Mouse (Mus musculus): Measurements from ENCODE around the gene Cdk14. TPM values are rescaled to one million over a fixed set of nuclear protein-coding genes. Genes with fewer than 3 reads are reported as not detected.

Cdk14 gene
- total and polyA plus RNA-seq, 2 experiments from 2014 or later = 53.0 to 63.9 TPM

- Histone ChIP-seq H3K4me1 (ENCODE audit: insufficient read depth, low read length) (peaks cover 3% of the 10 kb centered on the region; the same call in 1 of the 2 replicates), H3K9ac (replicated peaks; ENCODE audit: low read length) (0 out of 2 replicates have a peak overlapping the region, but pooled peaks have one; percentile 79), H3K27me3 (ENCODE audit: insufficient read depth, low read length) (no peaks in the 10 kb centered on the region), H3K4me3 (ENCODE audit: low read length) (peak overlapping the region; percentile 91), H3K27ac (no peak overlapping the region), H3K9me3 (ENCODE audit: low read length) (no peaks in the 10 kb centered on the region), H3K4me2 (ENCODE audit: low read depth, low read length) (peak overlapping the region; percentile 96), H3K36me3 (ENCODE audit: insufficient read depth, low read length) (no peaks in the 10 kb centered on the region)
- ATAC-seq = no peak
- no peak for DNase-seq (ENCODE audit: low spot score)
- WGBS = 27% methylated on average over 9 of the region's 9 CpGs
- TF ChIP-seq CTCF (IDR thresholded peaks at IDR 0.05; ENCODE audit: low read depth) = no peak
These were observed 665.3 kb downstream of the Cdk14 start for GRCm38 (mm10) chr5:4754701-4755281.

Small RNA genes within 50 kb of the gene (microRNA-seq; reads per million reads assigned to microRNA genes)
- gene Gm25037 (0 reads per million in 2 experiments), gene Gm44483 (0 reads per million in 2 experiments)

Other genes starting within 250 kb of the Cdk14 start
- gene 1700015F17Rik, start 58.8 kb upstream of the Cdk14 start, total RNA-seq (2014; rRNA removed) = not detected in 2 replicates
- gene 1700015F17Rik, start 58.8 kb upstream of the Cdk14 start, polyA plus RNA-seq (2015; fragmentation: Nextera tagmentation; extraction: Ambion mirVana) = 0.30 TPM in 1 of 2 replicates, not detected in the other
- gene Cldn12, start 94.6 kb upstream of the Cdk14 start, total RNA-seq (2014; rRNA removed) = 17.6 and 17.7 TPM in 2 replicates
- gene Cldn12, start 94.6 kb upstream of the Cdk14 start, polyA plus RNA-seq (2015; fragmentation: Nextera tagmentation; extraction: Ambion mirVana) = 11.9 and 12.0 TPM in 2 replicates
- 12.3 and 18.4 TPM in 2 replicates for gene Gtpbp10, start 139.2 kb upstream of the Cdk14 start, total RNA-seq (2014; rRNA removed)
- 13.8 and 14.6 TPM in 2 replicates for gene Gtpbp10, start 139.2 kb upstream of the Cdk14 start, polyA plus RNA-seq (2015; fragmentation: Nextera tagmentation; extraction: Ambion mirVana)
- 6.1 and 9.3 TPM in 2 replicates for gene Gm8773, start 153.5 kb upstream of the Cdk14 start, total RNA-seq (2014; rRNA removed)
- gene Gm8773, start 153.5 kb upstream of the Cdk14 start, polyA plus RNA-seq (2015; fragmentation: Nextera tagmentation; extraction: Ambion mirVana) = 8.5 and 10.2 TPM in 2 replicates
- 9.8 and 77.8 TPM in 2 replicates for gene Cfap69, start 243.9 kb upstream of the Cdk14 start, total RNA-seq (2014; rRNA removed)
- gene Cfap69, start 243.9 kb upstream of the Cdk14 start, polyA plus RNA-seq (2015; fragmentation: Nextera tagmentation; extraction: Ambion mirVana) = 8.0 and 9.8 TPM in 2 replicates